Mouse (Mus musculus): Measurements from ENCODE around the gene Ap2s1. TPM values are rescaled to one million over a fixed set of nuclear protein-coding genes. Genes with fewer than 3 reads are reported as not detected.
A peak's percentile ranks its signal among the peaks of the same experiment; 100 is the strongest.

The Ap2s1 gene
- polyA plus RNA-seq, 1 experiment from 2014 or later: 256 TPM

DNA sequence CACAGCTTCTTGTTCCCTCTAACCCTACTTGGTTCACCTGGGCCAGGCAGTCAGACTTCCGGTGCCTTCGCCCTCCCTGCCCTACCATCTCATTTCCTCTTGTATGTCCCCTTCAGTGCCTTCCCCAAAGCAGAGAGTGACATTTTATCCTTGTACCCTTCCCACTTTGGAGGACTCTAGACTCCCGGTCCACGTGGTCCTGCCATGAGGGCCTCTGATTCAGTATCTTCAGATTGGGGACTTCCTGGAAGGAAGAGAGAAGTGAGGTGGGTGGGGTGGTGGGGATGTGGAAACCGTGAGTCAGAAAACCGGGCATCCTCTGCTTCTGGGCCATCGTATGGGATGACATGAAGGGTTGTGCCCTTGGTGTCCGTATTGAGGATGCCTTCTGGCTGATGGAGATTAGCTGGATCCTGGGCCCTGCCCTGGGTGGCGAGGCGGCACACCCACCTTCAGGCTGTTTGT lies 45.0 kb downstream of the Ap2s1 start:
- Histone ChIP-seq H3K4me3 (ENCODE audit: control insufficient read depth in 1 of 2, insufficient read depth in 1 of 2, low read depth in 1 of 2, low read length in 2 of 2) (peak overlapping the region; percentile 61 to 64), H3K27me3 (ENCODE audit: control insufficient read depth, insufficient read depth, low read length) (no peaks in the 10 kb centered on the region), H3K4me2 (ENCODE audit: low read length) (peak overlapping the region; percentile 88), H3K4me1 (ENCODE audit: control insufficient read depth in 2 of 2, insufficient read depth in 2 of 2, low read length in 2 of 2) (peaks cover 21 to 36% of the 10 kb centered on the region in 2 experiments), H3K27ac (replicated peaks in 1 of 2; ENCODE audit: control insufficient read depth in 1 of 2, insufficient read depth in 1 of 2, low read depth in 2 of 2, low read length in 2 of 2) (peak overlapping the region; percentile 50 to 61), H3K9ac (ENCODE audit: low read length) (peak overlapping the region; percentile 86), H3K9me3 (ENCODE audit: control insufficient read depth, low read length) (no peaks in the 10 kb centered on the region), H3K36me3 (ENCODE audit: control insufficient read depth, insufficient read depth, low read length) (peaks cover 16% of the 10 kb centered on the region; the same call in 1 of the 2 replicates)
- WGBS: 18% methylated on average over 10 of the region's 10 CpGs
- ATAC-seq (ENCODE audit: insufficient number of reproducible peaks, insufficient read depth, low FRiP score, low read depth): no peak

DNA sequence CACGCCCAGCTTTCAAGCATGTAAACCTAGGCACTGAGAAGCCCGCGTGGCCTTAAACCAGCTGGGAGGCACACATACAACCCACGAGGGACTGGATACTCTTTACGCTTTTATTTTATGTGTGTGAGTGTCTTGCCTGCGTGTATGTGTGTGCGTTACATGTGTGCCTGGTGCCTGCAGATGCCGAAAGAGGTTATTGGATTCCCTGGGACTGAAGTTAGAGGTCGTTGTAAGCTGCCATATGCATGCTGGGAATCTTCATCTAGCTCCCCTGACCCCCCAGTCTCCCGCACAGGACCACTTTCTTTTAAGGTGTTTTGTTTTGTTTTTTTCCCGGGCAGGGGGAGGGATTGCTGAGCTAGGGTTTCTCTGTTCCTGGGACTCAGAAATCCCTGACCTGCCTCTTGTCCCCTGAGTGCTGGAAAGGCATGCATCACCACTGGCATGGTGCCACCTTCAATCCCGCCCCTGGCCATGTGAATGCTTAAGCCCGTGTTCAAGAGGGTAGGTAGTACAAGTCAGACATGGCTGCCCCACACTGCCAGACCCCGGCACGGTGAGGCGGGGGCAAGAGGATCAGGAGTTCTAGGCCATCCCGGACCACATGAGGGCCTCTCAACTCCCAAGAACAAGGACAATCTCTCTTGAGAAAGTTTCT lies 45.7 kb downstream of the Ap2s1 start:
- Histone ChIP-seq H3K27ac (replicated peaks in 1 of 2; ENCODE audit: control insufficient read depth in 1 of 2, insufficient read depth in 1 of 2, low read depth in 2 of 2, low read length in 2 of 2) (peak overlapping the region; percentile 50 to 61), H3K9me3 (ENCODE audit: control insufficient read depth, low read length) (no peaks in the 10 kb centered on the region), H3K4me1 (ENCODE audit: control insufficient read depth in 2 of 2, insufficient read depth in 2 of 2, low read length in 2 of 2) (peaks cover 21 to 36% of the 10 kb centered on the region in 2 experiments), H3K36me3 (ENCODE audit: control insufficient read depth, insufficient read depth, low read length) (peaks cover 16% of the 10 kb centered on the region; the same call in 1 of the 2 replicates), H3K4me3 (ENCODE audit: control insufficient read depth in 1 of 2, insufficient read depth in 1 of 2, low read depth in 1 of 2, low read length in 2 of 2) (peak overlapping the region; percentile 61 to 64), H3K4me2 (ENCODE audit: low read length) (peak overlapping the region; percentile 88), H3K9ac (ENCODE audit: low read length) (peak overlapping the region; percentile 86), H3K27me3 (ENCODE audit: control insufficient read depth, insufficient read depth, low read length) (no peaks in the 10 kb centered on the region)
- ATAC-seq (ENCODE audit: insufficient number of reproducible peaks, insufficient read depth, low FRiP score, low read depth): peak; percentile 45; the same call in 1 of the 2 replicates
- 35% methylated on average over 17 of the region's 17 CpGs for WGBS

DNA sequence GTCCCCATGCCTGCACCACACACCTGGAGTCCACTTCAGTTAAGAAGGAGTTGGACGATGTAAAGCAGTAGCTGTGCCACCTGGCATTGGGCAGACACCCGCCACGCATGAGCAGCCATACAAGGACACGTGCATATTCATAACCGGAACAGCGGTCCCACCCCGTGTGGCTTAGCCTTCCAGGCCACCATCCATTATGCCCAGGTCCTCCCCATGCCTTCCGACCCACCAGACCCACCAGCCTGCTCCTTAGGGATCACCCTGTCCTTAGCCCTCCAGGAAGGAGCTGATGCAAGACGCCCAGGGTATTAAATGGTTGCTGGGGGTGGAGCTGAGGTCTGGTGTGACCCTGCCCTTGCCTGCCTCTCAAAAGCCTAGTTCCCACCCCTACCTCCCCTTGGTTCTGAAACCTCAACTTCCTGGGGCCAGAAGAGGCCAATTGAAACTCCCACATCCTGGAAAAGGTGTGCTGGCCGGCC lies 46.3 kb downstream of the Ap2s1 start:
- H3K36me3 ChIP-seq (ENCODE audit: control insufficient read depth, insufficient read depth, low read length): peaks cover 20% of the 10 kb centered on the region; the same call in 1 of the 2 replicates
- peak overlapping the region; percentile 1 to 61; a peak in 1 of 4 replicates for H3K4me3 ChIP-seq (ENCODE audit: control insufficient read depth in 1 of 2, insufficient read depth in 1 of 2, low read depth in 1 of 2, low read length in 2 of 2)
- no peaks in the 10 kb centered on the region for H3K9me3 ChIP-seq (ENCODE audit: control insufficient read depth, low read length)
- H3K4me1 ChIP-seq (ENCODE audit: control insufficient read depth in 2 of 2, insufficient read depth in 2 of 2, low read length in 2 of 2): peaks cover 21 to 36% of the 10 kb centered on the region in 2 experiments
- ATAC-seq (ENCODE audit: insufficient number of reproducible peaks, insufficient read depth, low FRiP score, low read depth): no peak
- no peaks in the 10 kb centered on the region for H3K27me3 ChIP-seq (ENCODE audit: control insufficient read depth, insufficient read depth, low read length)
- H3K9ac ChIP-seq (ENCODE audit: low read length): peak overlapping the region; percentile 86; the same call in 1 of the 2 replicates
- WGBS: 75% methylated on average over 10 of the region's 10 CpGs
- peak overlapping the region in 1 of 2 experiments; percentile 61; a peak in 2 of 4 replicates for H3K27ac ChIP-seq (replicated peaks in 1 of 2; ENCODE audit: control insufficient read depth in 1 of 2, insufficient read depth in 1 of 2, low read depth in 2 of 2, low read length in 2 of 2)
- H3K4me2 ChIP-seq (ENCODE audit: low read length): peak overlapping the region; percentile 88

DNA sequence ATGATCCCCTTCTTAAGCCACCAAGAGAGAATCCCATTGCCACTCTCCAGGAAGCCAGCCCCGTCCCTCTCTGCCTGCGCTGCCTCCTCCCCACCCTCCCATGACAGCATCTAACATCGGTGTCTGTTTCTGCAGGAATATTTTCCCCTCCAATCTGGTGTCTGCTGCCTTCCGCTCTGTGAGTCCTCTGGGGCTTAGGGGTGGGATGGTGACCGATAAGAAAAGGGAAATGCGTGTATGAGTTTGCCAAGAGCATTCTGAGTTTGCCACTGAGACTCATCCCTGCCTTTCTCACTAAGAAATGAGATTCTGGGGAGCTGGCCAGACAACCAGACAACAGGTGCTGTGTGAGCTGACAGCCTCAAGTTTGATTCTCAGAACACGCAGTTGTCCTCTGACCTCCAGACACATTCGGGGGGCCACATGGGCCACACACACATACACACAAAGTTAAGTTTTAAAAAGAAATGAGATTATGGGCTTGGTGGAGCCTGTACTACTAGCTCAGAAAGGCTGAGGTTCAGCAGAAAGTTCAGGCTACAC lies 47.4 kb downstream of the Ap2s1 start:
- no peak for ATAC-seq (ENCODE audit: insufficient number of reproducible peaks, insufficient read depth, low FRiP score, low read depth)
- Histone ChIP-seq H3K9me3 (ENCODE audit: control insufficient read depth, low read length) (no peaks in the 10 kb centered on the region), H3K4me2 (ENCODE audit: low read length) (no peak overlapping the region), H3K27ac (replicated peaks in 1 of 2; ENCODE audit: control insufficient read depth in 1 of 2, insufficient read depth in 1 of 2, low read depth in 2 of 2, low read length in 2 of 2) (no peak overlapping the region), H3K9ac (ENCODE audit: low read length) (no peak overlapping the region; the same call in 1 of the 2 replicates), H3K4me3 (ENCODE audit: control insufficient read depth in 1 of 2, insufficient read depth in 1 of 2, low read depth in 1 of 2, low read length in 2 of 2) (no peak overlapping the region), H3K27me3 (ENCODE audit: control insufficient read depth, insufficient read depth, low read length) (no peaks in the 10 kb centered on the region), H3K4me1 (ENCODE audit: control insufficient read depth in 2 of 2, insufficient read depth in 2 of 2, low read length in 2 of 2) (peaks cover 21 to 32% of the 10 kb centered on the region in 2 experiments), H3K36me3 (ENCODE audit: control insufficient read depth, insufficient read depth, low read length) (peaks cover 27% of the 10 kb centered on the region)
- 73% methylated on average over 8 of the region's 8 CpGs for WGBS

DNA sequence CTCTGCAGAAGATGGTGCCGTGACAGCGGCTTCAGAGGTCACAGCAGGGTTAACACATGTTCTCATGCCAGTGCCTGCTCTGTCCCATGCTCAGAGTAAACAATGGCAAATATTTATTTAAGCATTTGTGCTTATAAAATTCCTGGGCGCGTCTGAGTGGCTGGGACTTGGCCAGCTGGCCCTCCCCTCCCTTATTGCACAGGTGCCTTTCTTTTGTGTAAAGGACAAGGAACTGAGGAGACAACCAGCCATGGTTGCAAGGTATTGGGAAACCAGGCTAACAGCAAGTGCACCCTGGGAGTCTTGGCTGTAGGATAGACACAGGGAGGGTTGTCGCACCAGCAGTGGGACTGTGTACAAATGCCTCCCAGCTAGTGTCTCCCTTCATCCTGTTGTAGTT lies 54.1 kb downstream of the Ap2s1 start:
- Histone ChIP-seq H3K9ac (ENCODE audit: low read length) (no peak overlapping the region), H3K4me2 (ENCODE audit: low read length) (no peak overlapping the region), H3K36me3 (ENCODE audit: control insufficient read depth, insufficient read depth, low read length) (peaks cover 39% of the 10 kb centered on the region), H3K9me3 (ENCODE audit: control insufficient read depth, low read length) (no peaks in the 10 kb centered on the region), H3K27ac (replicated peaks in 1 of 2; ENCODE audit: control insufficient read depth in 1 of 2, insufficient read depth in 1 of 2, low read depth in 2 of 2, low read length in 2 of 2) (0 out of 4 replicates have a peak overlapping the region, but pooled peaks of 1 of the 2 experiments have one; percentile 61), H3K4me1 (ENCODE audit: control insufficient read depth in 2 of 2, insufficient read depth in 2 of 2, low read length in 2 of 2) (peaks cover 4 to 18% of the 10 kb centered on the region in 2 experiments), H3K27me3 (ENCODE audit: control insufficient read depth, insufficient read depth, low read length) (no peaks in the 10 kb centered on the region), H3K4me3 (ENCODE audit: control insufficient read depth in 1 of 2, insufficient read depth in 1 of 2, low read depth in 1 of 2, low read length in 2 of 2) (no peak overlapping the region)
- ATAC-seq (ENCODE audit: insufficient number of reproducible peaks, insufficient read depth, low FRiP score, low read depth): no peak
- WGBS: 78% methylated on average over 5 of the region's 5 CpGs

DNA sequence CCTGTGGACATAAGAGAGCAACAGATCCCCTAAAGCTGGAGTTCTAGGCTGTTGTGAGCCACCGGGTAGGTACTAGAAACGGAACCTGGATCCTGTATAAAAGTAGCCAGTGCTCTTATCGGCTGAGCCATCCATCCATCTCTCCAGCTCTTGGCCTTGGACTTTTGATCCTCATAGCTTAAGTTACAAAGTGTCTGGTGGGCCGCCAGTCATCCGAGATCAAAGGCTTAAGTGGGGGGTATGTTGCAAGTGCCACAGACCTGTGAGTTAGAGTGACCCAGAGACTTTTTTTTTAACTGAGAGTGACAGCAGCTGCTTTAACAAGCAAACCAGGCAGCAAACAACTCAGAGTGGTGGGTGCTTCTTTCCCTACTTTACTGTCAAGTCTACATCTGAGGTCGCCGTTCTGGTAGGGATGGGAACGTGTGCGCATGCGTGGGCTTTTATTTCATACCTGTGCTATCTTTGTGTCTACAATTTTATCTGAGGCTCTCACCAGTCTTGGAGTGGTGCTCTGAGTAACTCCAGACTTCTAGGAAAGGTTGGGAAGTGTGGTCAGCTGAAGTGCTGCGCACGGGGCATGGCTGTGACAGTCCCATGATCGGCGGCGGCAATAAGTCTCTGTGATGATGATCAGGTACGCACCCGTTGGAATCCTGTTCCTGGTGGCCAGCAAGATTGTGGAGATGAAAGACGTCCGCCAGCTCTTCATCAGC lies 55.0 kb downstream of the Ap2s1 start:
- peak overlapping the region; percentile 55 for H3K9ac ChIP-seq (ENCODE audit: low read length)
- H3K9me3 ChIP-seq (ENCODE audit: control insufficient read depth, low read length): no peaks in the 10 kb centered on the region
- ATAC-seq (ENCODE audit: insufficient number of reproducible peaks, insufficient read depth, low FRiP score, low read depth): 0 out of 2 replicates have a peak, but pooled peaks have one; percentile 53
- no peaks in the 10 kb centered on the region for H3K27me3 ChIP-seq (ENCODE audit: control insufficient read depth, insufficient read depth, low read length)
- H3K4me3 ChIP-seq (ENCODE audit: control insufficient read depth in 1 of 2, insufficient read depth in 1 of 2, low read depth in 1 of 2, low read length in 2 of 2): peak overlapping the region; percentile 10 to 25
- peak overlapping the region; percentile 58 for H3K4me2 ChIP-seq (ENCODE audit: low read length)
- H3K4me1 ChIP-seq (ENCODE audit: control insufficient read depth in 2 of 2, insufficient read depth in 2 of 2, low read length in 2 of 2): peaks cover 4 to 18% of the 10 kb centered on the region in 2 experiments
- H3K27ac ChIP-seq (replicated peaks in 1 of 2; ENCODE audit: control insufficient read depth in 1 of 2, insufficient read depth in 1 of 2, low read depth in 2 of 2, low read length in 2 of 2): peak overlapping the region; percentile 10 to 61; a peak in 3 of 4 replicates
- H3K36me3 ChIP-seq (ENCODE audit: control insufficient read depth, insufficient read depth, low read length): peaks cover 46% of the 10 kb centered on the region
- 35% methylated on average over 19 of the region's 19 CpGs for WGBS

DNA sequence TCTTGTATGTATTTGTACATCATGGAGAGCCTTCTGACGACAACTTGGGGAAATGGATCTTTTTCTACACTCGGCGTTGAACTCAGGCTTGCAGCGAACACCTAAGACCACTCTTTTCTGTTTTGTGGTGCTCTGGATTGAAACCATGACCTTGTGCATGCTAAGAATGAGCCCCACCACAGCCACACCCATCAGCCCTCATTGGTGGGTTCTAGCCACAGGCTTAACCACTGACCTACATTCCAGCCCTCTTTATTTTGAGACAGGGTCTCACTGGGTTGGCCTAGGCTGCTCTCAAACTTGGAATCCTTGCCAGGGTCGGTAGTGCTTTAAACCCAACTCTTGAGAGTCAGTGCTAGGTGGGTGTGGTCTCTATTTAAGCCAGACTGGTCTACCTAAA lies 56.7 kb downstream of the Ap2s1 start:
- Histone ChIP-seq H3K27ac (replicated peaks in 1 of 2; ENCODE audit: control insufficient read depth in 1 of 2, insufficient read depth in 1 of 2, low read depth in 2 of 2, low read length in 2 of 2) (no peak overlapping the region), H3K4me1 (ENCODE audit: control insufficient read depth in 2 of 2, insufficient read depth in 2 of 2, low read length in 2 of 2) (peaks cover 4 to 18% of the 10 kb centered on the region in 2 experiments), H3K9ac (ENCODE audit: low read length) (no peak overlapping the region), H3K27me3 (ENCODE audit: control insufficient read depth, insufficient read depth, low read length) (no peaks in the 10 kb centered on the region), H3K9me3 (ENCODE audit: control insufficient read depth, low read length) (no peaks in the 10 kb centered on the region), H3K4me3 (ENCODE audit: control insufficient read depth in 1 of 2, insufficient read depth in 1 of 2, low read depth in 1 of 2, low read length in 2 of 2) (no peak overlapping the region), H3K4me2 (ENCODE audit: low read length) (no peak overlapping the region), H3K36me3 (ENCODE audit: control insufficient read depth, insufficient read depth, low read length) (peaks cover 45% of the 10 kb centered on the region)
- WGBS: 86% methylated on average over 5 of the region's 5 CpGs
- no peak for ATAC-seq (ENCODE audit: insufficient number of reproducible peaks, insufficient read depth, low FRiP score, low read depth)

Measured in heart, embryonic 14.5 days (tissue).